Mouse (Mus musculus): ENCODE measurements around the gene Tmem52. TPM values are rescaled to one million over a fixed set of nuclear protein-coding genes. Genes with fewer than 3 reads are reported as not detected.
"Not testable (repeated sequence)": the region's sequence is repeated elsewhere in the genome, so short reads cannot be mapped to it uniquely, and the experiment has no call there.

Tmem52 gene
- 1 to 10 TPM; 1.8 to 2.2 TPM for total RNA-seq (2021)

GRCm38 (mm10) chr4:155468952-155469351 lies at the start of gene Tmem52:
Tmem52 (plus strand) TSS chr4:155469114.
- no peak for DNase-seq (ENCODE audit: low spot score in 2 of 2)
- intact Hi-C loops (cut with DNase I), result no loop called here

DNA sequence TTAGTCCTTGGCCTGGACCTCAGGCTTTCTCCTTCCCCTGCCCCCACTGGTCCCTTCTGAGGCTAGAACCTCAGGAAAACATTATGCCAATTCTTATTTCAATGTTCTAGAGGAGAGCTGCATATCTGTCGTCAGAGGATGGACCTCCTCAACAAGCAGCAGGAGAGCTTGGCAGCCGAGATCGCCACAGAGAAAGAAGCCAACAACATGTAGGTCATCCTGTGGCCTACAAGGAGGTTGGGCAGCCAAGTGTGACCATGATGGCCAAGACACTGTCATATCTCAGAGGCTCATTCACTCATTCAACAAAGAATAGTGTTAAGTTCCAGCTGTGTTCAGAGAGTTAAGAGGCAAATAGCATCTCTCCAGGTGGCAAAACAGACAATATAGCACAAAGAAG lies 48.8 kb upstream of the Tmem52 start:
- no peak for DNase-seq (ENCODE audit: low spot score in 2 of 2)
- intact Hi-C loops (cut with DNase I), result no loop called here

DNA sequence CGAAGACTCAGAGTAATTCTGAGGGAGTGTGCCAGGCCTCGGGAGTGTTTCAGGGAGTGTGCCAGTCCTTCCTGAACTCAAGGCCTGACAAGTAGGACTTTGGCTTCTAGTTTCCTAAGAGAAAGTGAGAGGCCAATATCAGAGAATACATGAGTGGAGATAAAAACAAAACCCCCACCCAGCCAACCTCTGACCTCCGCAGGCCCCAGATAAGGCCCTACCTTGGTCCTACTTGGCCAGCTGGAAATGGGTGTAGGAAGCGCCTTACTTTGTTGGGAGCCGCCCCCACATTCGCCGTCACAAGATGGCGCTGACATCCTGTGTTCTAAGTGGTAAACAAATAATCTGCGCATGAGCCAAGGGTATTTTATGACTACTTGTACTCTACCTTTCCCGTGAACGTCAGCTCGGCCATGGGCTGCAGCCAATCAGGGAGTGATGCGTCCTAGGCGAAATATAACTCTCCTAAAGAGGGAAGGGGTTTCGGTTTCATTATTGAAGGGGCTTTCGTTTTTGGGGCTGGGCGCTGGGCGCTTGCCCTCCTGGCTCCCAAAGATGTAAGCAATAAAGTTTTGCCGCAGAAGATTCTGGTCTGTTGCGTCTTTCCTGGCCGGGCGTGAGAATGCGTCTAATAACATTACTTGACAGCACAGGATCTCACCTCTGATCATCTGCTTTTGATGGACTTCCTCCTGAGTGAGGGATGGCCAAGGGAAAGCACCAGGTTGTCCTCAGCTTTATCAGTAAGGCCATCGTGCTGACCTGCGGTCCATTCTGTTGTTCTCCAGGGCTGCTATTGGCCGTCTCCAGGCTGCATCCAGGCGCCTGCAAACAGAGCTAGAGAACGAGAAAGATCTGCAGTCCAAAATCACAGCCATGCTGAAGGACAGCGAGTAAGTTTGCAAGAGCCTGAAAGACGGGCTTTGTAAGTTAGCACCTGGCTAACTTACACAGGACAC lies 47.2 kb upstream of the Tmem52 start:
- DNase-seq (ENCODE audit: low spot score in 2 of 2); intact Hi-C loops (cut with DNase I): not testable (repeated sequence)

DNA sequence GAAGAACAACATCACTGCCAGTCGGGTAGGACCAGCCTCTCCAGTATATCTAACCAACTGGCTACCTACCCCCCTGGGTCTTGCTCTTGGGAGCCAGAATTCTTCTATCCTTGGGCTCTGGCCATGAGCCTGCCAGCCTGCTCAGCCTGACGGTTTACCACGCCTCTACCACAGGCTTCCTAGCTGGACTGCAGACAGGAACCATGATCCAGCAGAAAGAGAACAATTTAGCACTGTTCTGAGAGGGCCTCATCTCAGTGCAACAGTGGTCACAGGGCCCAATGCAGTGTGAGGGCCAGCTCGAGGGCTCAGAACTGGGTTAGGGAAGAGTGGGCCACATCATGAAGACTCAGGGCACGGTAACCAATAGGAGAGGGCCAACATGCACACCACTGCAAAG lies 44.9 kb upstream of the Tmem52 start:
- no peak for DNase-seq (ENCODE audit: low spot score in 2 of 2)
- intact Hi-C loops (cut with DNase I), result no loop called here

DNA sequence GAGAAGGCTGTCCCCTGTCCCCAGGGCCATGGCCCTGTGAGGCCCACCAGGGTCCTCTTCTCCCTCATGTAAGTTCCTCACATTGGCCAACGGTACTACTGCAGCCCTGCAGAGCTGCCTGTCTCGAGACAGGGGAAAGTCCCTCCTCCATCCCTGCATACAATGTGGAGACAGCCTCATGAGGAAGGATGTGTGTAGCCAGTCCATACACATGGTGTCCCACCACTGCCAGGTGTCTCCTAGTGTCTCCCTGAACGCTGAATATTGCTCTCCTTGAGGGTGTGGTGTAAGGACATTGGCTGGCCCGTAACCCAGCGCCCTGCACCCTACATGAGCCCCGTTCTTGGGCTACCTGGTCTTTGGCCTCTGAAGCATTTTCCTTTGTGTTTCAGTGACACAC lies 42.6 kb upstream of the Tmem52 start:
- intact Hi-C loops (cut with DNase I), result no loop called here
- DNase-seq (ENCODE audit: low spot score in 2 of 2), result no peak

GRCm38 (mm10) chr4:155428442-155428841 lies 40.5 kb upstream of the Tmem52 start:
- DNase-seq (ENCODE audit: low spot score in 2 of 2), result no peak
- intact Hi-C loops (cut with DNase I), result no loop called here

DNA sequence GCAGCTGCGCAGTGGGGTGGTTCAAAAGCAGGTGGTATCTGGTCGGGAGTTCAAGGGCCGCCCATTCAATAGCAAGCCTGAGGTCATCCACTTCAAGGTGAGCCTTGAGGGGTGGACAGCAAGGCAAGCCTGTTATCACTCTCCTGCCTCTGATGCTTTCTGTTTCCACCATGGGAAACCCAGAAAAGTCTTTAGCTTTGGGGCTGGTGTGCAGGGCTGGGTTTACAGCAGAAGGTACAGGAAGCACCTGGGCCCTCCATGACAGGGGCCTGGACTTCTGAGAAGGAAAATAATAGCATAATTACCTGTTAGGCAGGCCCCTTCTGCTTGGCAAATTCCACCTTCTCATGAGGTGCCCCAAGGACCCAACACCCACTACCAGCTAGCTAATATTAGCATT lies 39.7 kb upstream of the Tmem52 start:
- intact Hi-C loops (cut with DNase I), result no loop called here
- DNase-seq (ENCODE audit: low spot score in 2 of 2), result no peak

DNA sequence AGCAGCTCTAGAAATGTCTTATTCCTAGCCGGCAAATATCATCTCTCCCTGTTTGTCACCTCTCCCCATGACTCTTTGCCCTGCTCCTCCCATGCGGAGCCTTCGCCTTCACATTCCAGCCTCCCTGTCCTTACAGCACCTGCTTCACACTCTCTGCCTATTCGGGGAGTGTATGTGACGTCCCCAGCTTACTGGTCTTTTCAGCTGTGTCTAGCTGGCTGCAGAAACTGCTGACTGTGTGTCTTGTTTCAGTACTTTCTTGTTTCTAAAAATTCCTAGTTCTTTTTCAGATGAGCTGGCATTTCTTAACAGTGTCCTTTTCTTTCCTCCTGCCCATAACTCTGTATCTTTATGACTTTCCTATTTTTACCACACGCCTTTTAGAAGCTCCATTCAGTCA lies 36.6 kb upstream of the Tmem52 start:
- intact Hi-C loops (cut with DNase I), result no loop called here

DNA sequence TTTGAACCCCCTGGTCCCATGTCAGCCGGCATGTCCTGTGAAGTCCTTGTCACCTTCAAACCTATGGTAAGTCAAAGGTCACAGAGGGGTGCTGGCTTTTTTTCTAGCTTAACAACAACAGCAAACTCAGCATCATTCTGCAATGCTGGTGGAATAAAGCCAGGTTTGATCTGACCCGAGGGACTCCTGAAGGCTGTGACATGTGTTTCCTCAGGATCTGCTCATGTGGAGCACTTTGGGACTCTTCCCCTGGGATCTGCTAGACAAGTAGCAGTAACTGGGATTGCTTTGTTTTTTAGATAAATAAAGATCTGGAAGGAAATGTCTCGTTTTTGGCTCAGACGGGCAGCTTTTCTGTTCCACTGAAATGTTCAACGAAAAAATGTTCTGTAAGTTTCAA lies 34.9 kb upstream of the Tmem52 start:
- DNase-seq (ENCODE audit: low spot score in 2 of 2), result no peak
- intact Hi-C loops (cut with DNase I), result no loop called here

More for the DNA sequence above, 36.6 kb upstream of the Tmem52 start:
- DNase-seq (ENCODE audit: low spot score in 2 of 2), result no peak

DNA sequence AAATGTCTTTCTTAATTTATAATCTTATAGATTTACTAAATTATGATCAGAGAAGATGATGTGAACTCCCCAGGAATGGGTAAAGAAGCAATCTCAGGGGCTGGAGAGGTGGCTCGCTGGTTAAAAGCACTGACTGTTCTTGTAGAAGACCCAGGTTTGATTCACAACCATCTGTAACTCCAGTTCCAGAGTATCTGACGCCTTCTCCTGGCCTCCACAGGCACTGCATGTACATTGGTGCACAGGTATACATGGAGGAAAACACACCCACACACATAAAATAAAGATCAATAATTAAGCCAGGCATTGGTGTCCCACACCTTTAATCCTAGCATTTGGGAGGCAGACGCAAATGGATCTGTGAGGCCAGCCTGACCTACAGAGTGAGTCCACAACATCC lies 26.1 kb upstream of the Tmem52 start:
- no peak for DNase-seq (ENCODE audit: low spot score in 2 of 2)
- intact Hi-C loops (cut with DNase I), result no loop called here

GRCm38 (mm10) chr4:155451597-155451996 lies 17.3 kb upstream of the Tmem52 start:
- DNase-seq (ENCODE audit: low spot score in 2 of 2), result no peak
- intact Hi-C loops (cut with DNase I), result no loop called here

DNA sequence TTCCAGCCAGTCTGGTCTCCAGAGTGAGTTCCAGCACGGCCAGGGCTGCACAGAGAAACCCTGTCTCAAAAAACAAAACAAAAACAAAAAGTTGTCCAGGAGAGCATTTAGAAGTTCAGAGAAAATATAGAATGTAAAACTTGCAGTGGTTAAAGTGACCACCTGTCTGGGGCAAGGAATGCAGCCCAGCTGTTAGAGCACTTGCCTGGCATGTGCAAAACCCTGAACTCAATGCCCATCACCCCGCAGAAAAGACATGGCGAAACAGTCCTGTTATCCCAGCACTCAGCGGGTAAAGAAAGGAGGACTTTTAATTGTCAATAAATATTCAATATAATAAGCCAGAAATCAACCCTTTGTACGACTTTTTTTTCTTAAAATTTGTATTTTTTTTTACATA lies 10.3 kb upstream of the Tmem52 start:
- intact Hi-C loops (cut with DNase I), result no loop called here
- no peak for DNase-seq (ENCODE audit: low spot score in 2 of 2)

DNA sequence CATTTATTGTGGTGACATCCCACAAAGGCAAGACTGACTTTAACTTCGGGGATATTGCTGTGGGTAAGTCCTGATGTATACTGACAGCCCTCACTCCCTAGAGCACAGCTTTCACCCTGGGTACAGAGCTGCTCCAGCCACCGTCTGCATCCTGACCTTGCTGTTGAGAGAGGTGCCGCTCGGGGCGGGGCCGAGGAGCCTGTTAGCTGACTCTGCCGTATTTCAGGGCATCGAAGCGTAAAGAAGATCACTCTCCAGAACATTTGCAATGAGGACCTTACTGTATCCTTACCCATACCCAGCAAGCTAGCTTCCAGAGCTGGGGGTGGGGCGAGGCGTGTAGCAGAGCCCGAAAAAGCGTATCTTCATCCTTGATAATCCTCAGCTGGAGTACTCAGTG lies 5.9 kb upstream of the Tmem52 start:
- intact Hi-C loops (cut with DNase I), result no loop called here
- no peak for DNase-seq (ENCODE audit: low spot score in 2 of 2)

- no peak for DNase-seq (ENCODE audit: low spot score in 2 of 2)
- intact Hi-C loops (cut with DNase I), result no loop called here
These were observed 5.3 kb upstream of the Tmem52 start for GRCm38 (mm10) chr4:155463611-155464010.

DNA sequence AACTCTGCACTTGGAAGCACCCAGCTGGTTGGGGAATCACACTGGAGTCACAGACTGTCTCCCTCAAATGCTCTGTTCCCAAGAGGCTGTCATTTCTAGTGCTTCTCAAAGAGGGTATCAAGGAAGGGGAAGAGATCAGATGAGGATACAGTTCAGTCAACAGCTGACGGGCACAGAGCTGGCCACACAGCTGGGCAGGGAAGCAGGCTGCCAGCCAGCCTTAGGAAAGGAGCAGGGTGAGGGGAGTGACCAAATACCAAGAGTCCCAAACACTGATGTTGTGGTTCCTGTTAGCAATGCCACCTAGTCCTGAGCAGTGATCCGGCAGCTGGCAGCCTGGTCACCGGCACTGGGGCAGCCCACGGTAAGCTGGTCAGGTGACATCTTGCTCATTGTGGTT lies 4.9 kb upstream of the Tmem52 start:
- DNase-seq (ENCODE audit: low spot score in 2 of 2), result no peak
- intact Hi-C loops (cut with DNase I), result no loop called here

GRCm38 (mm10) chr4:155465607-155466006 lies 3.3 kb upstream of the Tmem52 start:
- intact Hi-C loops (cut with DNase I), result no loop called here
- no peak for DNase-seq (ENCODE audit: low spot score in 2 of 2)

GRCm38 (mm10) chr4:155466080-155466479 lies 2.8 kb upstream of the Tmem52 start:
- intact Hi-C loops (cut with DNase I), result no loop called here

GRCm38 (mm10) chr4:155467237-155468010 lies 1.5 kb upstream of the Tmem52 start:
- intact Hi-C loops (cut with DNase I), result no loop called here

More at GRCm38 (mm10) chr4:155466080-155466479, 2.8 kb upstream of the Tmem52 start:
- DNase-seq (ENCODE audit: low spot score in 2 of 2), result no peak

DNA sequence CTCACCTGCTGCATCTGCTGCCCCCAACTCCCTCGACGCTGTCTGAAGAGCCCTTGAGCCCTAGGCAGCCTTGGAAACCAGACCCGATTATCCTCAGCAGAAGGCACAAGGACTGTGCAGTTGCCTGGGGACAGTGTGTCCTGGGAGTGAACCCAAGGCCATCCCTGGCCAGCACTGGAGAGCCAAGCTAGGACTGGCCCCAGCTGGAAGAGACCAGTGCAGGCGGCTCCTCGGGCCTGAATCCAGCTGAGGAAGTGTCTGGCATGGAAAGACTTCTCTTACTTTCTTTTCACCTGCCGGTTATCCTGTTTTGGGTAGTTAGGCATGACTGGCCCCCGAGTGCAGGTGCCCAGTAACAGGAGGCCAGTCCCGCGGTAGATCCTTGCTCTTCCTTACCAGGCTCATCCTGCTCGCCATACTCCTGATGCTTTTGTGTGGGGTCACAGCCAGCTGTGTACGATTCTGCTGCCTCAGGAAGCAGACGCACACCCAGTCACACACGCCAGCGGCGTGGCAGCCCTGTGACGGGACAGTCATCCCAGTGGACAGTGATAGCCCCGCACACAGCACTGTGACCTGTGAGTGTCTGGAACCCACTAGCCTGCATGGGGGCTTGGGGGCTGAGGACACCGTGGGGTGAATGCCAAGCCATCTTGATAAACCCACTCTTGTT lies 812 bp downstream of the Tmem52 start:
- DNase-seq (ENCODE audit: low spot score in 2 of 2), result peak; percentile 25 to 32
- intact Hi-C loops (cut with DNase I), result no loop called here

More at GRCm38 (mm10) chr4:155467237-155468010, 1.5 kb upstream of the Tmem52 start:
- no peak for DNase-seq (ENCODE audit: low spot score in 2 of 2)

- intact Hi-C loops (cut with DNase I), result no loop called here
These were observed 1.5 kb downstream of the Tmem52 start for GRCm38 (mm10) chr4:155470263-155470953.

More at GRCm38 (mm10) chr4:155470263-155470953, 1.5 kb downstream of the Tmem52 start:
- DNase-seq (ENCODE audit: low spot score in 2 of 2), result no peak
